Mouse (Mus musculus): ENCODE data around the gene Gm43518. TPM values are rescaled to one million over a fixed set of nuclear protein-coding genes. Genes with fewer than 3 reads are reported as not detected.

Gene Gm43518
- polyA plus RNA-seq, 1 experiment: not detected

DNA sequence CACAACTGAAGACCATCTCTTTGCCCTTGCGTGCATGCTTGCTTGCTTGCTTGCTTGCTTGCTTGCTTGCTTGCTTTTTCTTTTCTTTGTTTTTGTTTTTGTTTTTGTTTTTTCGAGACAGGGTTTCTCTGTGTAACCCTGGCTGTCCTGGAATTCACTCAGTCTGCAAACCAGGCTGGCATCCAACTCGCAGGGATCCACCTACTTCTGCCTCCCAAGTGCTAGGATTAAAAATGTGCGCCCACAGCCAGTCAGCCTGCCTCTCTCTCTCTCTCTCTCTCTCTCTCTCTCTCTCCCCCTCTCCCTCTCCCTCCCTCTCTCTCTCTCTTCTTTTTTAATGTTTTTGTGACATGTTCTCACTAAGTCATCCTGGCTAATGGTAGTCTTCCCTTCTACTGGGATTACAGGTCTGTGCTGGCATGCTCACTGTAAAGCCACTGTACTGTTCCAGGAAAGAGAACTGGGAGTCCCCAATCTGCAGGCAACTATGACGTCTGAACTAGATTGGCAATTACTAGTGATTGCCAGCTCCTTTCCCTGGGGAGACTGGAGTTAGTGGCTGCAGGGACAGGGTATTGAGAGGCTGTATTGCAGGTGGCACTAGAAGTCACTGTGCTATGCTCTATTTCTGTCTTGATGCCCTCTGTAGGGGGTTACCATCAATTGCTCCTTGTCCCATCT, 25.3 kb downstream of the Gm43518 start:
- Histone ChIP-seq H3K27me3 (ENCODE audit: control insufficient read depth) (no peaks in the 10 kb centered on the region), H3K4me3 (replicated peaks) (no peak overlapping the region), H3K9me3 (ENCODE audit: control insufficient read depth, low read length) (no peaks in the 10 kb centered on the region), H3K4me1 (ENCODE audit: control insufficient read depth) (no peaks in the 10 kb centered on the region), H3K36me3 (ENCODE audit: control insufficient read depth) (no peaks in the 10 kb centered on the region)
- no peak for TF ChIP-seq GATA1 (IDR thresholded peaks at IDR 0.05; ENCODE audit: low read length)
- no peak for TF ChIP-seq TAL1 (IDR thresholded peaks at IDR 0.05; ENCODE audit: low read length)

- Histone ChIP-seq H3K4me1 (ENCODE audit: control insufficient read depth) (no peaks in the 10 kb centered on the region), H3K36me3 (ENCODE audit: control insufficient read depth) (no peaks in the 10 kb centered on the region), H3K4me3 (replicated peaks) (no peak overlapping the region), H3K27me3 (ENCODE audit: control insufficient read depth) (no peaks in the 10 kb centered on the region), H3K9me3 (ENCODE audit: control insufficient read depth, low read length) (no peaks in the 10 kb centered on the region)
- TF ChIP-seq TAL1 (IDR thresholded peaks at IDR 0.05; ENCODE audit: low read length) (no peak), GATA1 (IDR thresholded peaks at IDR 0.05; ENCODE audit: low read length) (no peak)
Measured at GRCm38 (mm10) chr5:123957213-123957612, 30.0 kb downstream of the Gm43518 start.

DNA sequence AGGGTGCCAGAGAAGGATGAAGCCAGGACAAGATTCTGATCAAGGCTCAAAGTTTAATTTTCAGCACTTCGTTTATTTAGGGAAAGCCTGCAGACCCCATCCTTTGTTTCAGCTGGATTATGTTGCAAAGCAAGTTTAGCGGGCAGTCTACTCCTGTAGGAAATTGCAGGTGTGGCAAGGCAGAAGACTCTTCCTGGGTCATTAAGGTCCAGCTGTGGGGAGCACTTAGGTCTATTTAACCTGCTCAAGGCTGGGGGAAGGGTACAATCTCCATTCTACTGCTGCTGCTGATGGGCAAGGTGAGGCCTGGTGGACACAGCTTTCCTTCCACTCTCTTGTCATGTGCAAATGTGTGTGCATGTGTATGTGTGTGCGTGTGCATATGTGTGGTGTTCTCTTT, 31.8 kb downstream of the Gm43518 start:
- Histone ChIP-seq H3K36me3 (ENCODE audit: control insufficient read depth) (no peaks in the 10 kb centered on the region), H3K27me3 (ENCODE audit: control insufficient read depth) (no peaks in the 10 kb centered on the region), H3K4me3 (replicated peaks) (no peak overlapping the region), H3K4me1 (ENCODE audit: control insufficient read depth) (no peaks in the 10 kb centered on the region), H3K9me3 (ENCODE audit: control insufficient read depth, low read length) (no peaks in the 10 kb centered on the region)
- TF ChIP-seq GATA1 (IDR thresholded peaks at IDR 0.05; ENCODE audit: low read length): no peak
- no peak for TF ChIP-seq TAL1 (IDR thresholded peaks at IDR 0.05; ENCODE audit: low read length)

- no peaks in the 10 kb centered on the region for H3K36me3 ChIP-seq (ENCODE audit: control insufficient read depth)
- no peaks in the 10 kb centered on the region for H3K27me3 ChIP-seq (ENCODE audit: control insufficient read depth)
- no peak for TF ChIP-seq TAL1 (IDR thresholded peaks at IDR 0.05; ENCODE audit: low read length)
- no peak for TF ChIP-seq GATA1 (IDR thresholded peaks at IDR 0.05; ENCODE audit: low read length)
- no peak overlapping the region for H3K4me3 ChIP-seq (replicated peaks)
- no peaks in the 10 kb centered on the region for H3K9me3 ChIP-seq (ENCODE audit: control insufficient read depth, low read length)
- no peaks in the 10 kb centered on the region for H3K4me1 ChIP-seq (ENCODE audit: control insufficient read depth)
Measured at GRCm38 (mm10) chr5:123960129-123960528, 32.9 kb downstream of the Gm43518 start.

- no peak overlapping the region for H3K4me3 ChIP-seq (replicated peaks)
- H3K9me3 ChIP-seq (ENCODE audit: control insufficient read depth, low read length): no peaks in the 10 kb centered on the region
- no peaks in the 10 kb centered on the region for H3K36me3 ChIP-seq (ENCODE audit: control insufficient read depth)
- no peaks in the 10 kb centered on the region for H3K27me3 ChIP-seq (ENCODE audit: control insufficient read depth)
- H3K4me1 ChIP-seq (ENCODE audit: control insufficient read depth): no peaks in the 10 kb centered on the region
- TF ChIP-seq TAL1 (IDR thresholded peaks at IDR 0.05; ENCODE audit: low read length) (no peak), GATA1 (IDR thresholded peaks at IDR 0.05; ENCODE audit: low read length) (no peak)
Measured at GRCm38 (mm10) chr5:123961046-123961445, 33.8 kb downstream of the Gm43518 start.

DNA sequence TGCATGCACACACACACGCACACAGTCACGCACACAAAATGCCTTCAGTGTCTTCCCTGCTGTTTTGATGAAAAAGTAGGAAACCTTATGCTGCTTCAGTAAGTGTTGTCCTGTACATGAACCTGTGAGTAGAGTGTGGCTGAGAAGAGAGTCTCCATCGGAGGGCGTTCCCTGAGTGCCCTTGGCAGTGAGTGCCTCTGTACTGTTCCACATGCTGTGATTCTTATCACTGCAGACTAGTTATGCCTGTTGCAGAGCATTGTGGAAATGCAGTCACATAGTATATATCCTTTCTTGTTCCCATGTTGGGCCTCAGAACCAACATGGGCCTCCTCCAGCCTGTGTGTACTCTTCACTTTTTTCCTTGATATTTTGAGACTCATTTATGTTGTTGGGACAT, 37.0 kb downstream of the Gm43518 start:
- H3K9me3 ChIP-seq (ENCODE audit: control insufficient read depth, low read length): no peaks in the 10 kb centered on the region
- H3K27me3 ChIP-seq (ENCODE audit: control insufficient read depth): no peaks in the 10 kb centered on the region
- H3K4me3 ChIP-seq (replicated peaks): no peak overlapping the region
- H3K36me3 ChIP-seq (ENCODE audit: control insufficient read depth): no peaks in the 10 kb centered on the region
- no peaks in the 10 kb centered on the region for H3K4me1 ChIP-seq (ENCODE audit: control insufficient read depth)
- TF ChIP-seq TAL1 (IDR thresholded peaks at IDR 0.05; ENCODE audit: low read length) (no peak), GATA1 (IDR thresholded peaks at IDR 0.05; ENCODE audit: low read length) (no peak)

DNA sequence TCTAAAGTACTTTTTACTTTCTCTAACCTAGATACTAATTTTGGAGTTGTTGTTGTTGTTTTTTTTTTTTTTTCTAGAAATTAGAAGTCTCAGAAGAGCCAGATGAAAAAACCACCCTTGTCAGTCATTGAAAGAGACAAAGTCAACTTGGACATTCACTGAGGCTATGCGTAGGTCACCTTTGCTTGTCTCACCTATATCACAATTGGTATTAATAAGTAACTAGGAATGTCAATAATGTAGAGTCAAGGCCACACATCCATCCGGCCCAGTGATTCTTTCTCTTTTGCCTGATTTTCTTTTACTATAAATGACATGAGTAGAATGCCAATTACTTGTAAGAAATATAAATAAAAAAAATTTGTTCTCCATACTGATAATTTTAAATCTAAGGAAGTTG, 39.5 kb downstream of the Gm43518 start:
- Histone ChIP-seq H3K4me3 (replicated peaks) (no peak overlapping the region), H3K9me3 (ENCODE audit: control insufficient read depth, low read length) (no peaks in the 10 kb centered on the region), H3K27me3 (ENCODE audit: control insufficient read depth) (0 out of 2 replicates have a peak, but pooled peaks cover 2% of the 10 kb centered on the region), H3K4me1 (ENCODE audit: control insufficient read depth) (no peaks in the 10 kb centered on the region), H3K36me3 (ENCODE audit: control insufficient read depth) (no peaks in the 10 kb centered on the region)
- TF ChIP-seq TAL1 (IDR thresholded peaks at IDR 0.05; ENCODE audit: low read length) (no peak), GATA1 (IDR thresholded peaks at IDR 0.05; ENCODE audit: low read length) (no peak)

- TF ChIP-seq TAL1 (IDR thresholded peaks at IDR 0.05; ENCODE audit: low read length): no peak
- no peak for TF ChIP-seq GATA1 (IDR thresholded peaks at IDR 0.05; ENCODE audit: low read length)
- Histone ChIP-seq H3K27me3 (ENCODE audit: control insufficient read depth) (peaks cover 15% of the 10 kb centered on the region), H3K4me3 (replicated peaks) (no peak overlapping the region), H3K9me3 (ENCODE audit: control insufficient read depth, low read length) (no peaks in the 10 kb centered on the region), H3K36me3 (ENCODE audit: control insufficient read depth) (no peaks in the 10 kb centered on the region), H3K4me1 (ENCODE audit: control insufficient read depth) (peaks cover 4% of the 10 kb centered on the region)
Measured at GRCm38 (mm10) chr5:123968468-123968867, 41.2 kb downstream of the Gm43518 start.

- no peak overlapping the region for H3K4me3 ChIP-seq (replicated peaks)
- no peak for TF ChIP-seq TAL1 (IDR thresholded peaks at IDR 0.05; ENCODE audit: low read length)
- TF ChIP-seq GATA1 (IDR thresholded peaks at IDR 0.05; ENCODE audit: low read length): no peak
- H3K36me3 ChIP-seq (ENCODE audit: control insufficient read depth): no peaks in the 10 kb centered on the region
- H3K4me1 ChIP-seq (ENCODE audit: control insufficient read depth): peaks cover 12% of the 10 kb centered on the region
- peaks cover 23% of the 10 kb centered on the region for H3K27me3 ChIP-seq (ENCODE audit: control insufficient read depth)
- H3K9me3 ChIP-seq (ENCODE audit: control insufficient read depth, low read length): no peaks in the 10 kb centered on the region
Measured at GRCm38 (mm10) chr5:123969216-123969615, 42.0 kb downstream of the Gm43518 start.

- no peaks in the 10 kb centered on the region for H3K9me3 ChIP-seq (ENCODE audit: control insufficient read depth, low read length)
- no peak overlapping the region for H3K4me3 ChIP-seq (replicated peaks)
- no peak for TF ChIP-seq TAL1 (IDR thresholded peaks at IDR 0.05; ENCODE audit: low read length)
- TF ChIP-seq GATA1 (IDR thresholded peaks at IDR 0.05; ENCODE audit: low read length): no peak
- H3K27me3 ChIP-seq (ENCODE audit: control insufficient read depth): peaks cover 35% of the 10 kb centered on the region
- no peaks in the 10 kb centered on the region for H3K36me3 ChIP-seq (ENCODE audit: control insufficient read depth)
- H3K4me1 ChIP-seq (ENCODE audit: control insufficient read depth): peaks cover 17% of the 10 kb centered on the region
Measured at GRCm38 (mm10) chr5:123970576-123970975, 43.4 kb downstream of the Gm43518 start.
